Mouse (Mus musculus) intestine, embryonic 14.5 days (tissue): ENCODE data around the gene Ppcdc. TPM values are rescaled to one million over a fixed set of nuclear protein-coding genes. Genes with fewer than 3 reads are reported as not detected.

Experiments used
- ATAC-seq: fragments of 200-750 bp; cut with Nextera tagmentation; replicated peaks from 2 replicates; pipeline ENCODE4 v1.8.0; 2017; ENCODE audit warnings: low read depth, moderate number of reproducible peaks, moderate TSS enrichment, moderate library complexity; ENCODE audit not compliant: low FRiP score, low TSS enrichment
- DNase-seq: peaks from one replicate; pipeline ENCODE4 v3.0.0-alpha.2; 2018; ENCODE audit warnings: low spot score
- H3K27ac ChIP-seq: fragments of 300-500 bp; sonication (generic); 2 replicates; pipeline ENCODE4 v1.5.1; 2014; ENCODE audit warnings: low read depth, mild to moderate bottlenecking, control low read depth
- H3K27me3 ChIP-seq: fragments of 300-500 bp; sonication (generic); replicated peaks from 2 replicates; pipeline ENCODE4 v1.6.1; 2014; ENCODE audit warnings: low read length, control low read depth; ENCODE audit not compliant: control insufficient read depth, insufficient read depth
- H3K36me3 ChIP-seq: fragments of 300-500 bp; sonication (generic); 2 replicates; pipeline ENCODE4 v1.6.1; 2014; ENCODE audit warnings: low read length, control low read depth; ENCODE audit not compliant: control insufficient read depth, insufficient read depth
- H3K4me1 ChIP-seq: fragments of 300-500 bp; sonication (generic); replicated peaks from 2 replicates; pipeline ENCODE4 v1.6.1; 2014; ENCODE audit warnings: low read length, control low read depth, mixed read lengths; ENCODE audit not compliant: control insufficient read depth, insufficient read depth
- H3K4me2 ChIP-seq: fragments of 300-500 bp; sonication (generic); 2 replicates; pipeline ENCODE4 v1.6.1; 2014; ENCODE audit warnings: low read length
- H3K4me3 ChIP-seq: fragments of 300-500 bp; sonication (generic); 2 replicates; pipeline ENCODE4 v1.5.1; 2014; ENCODE audit warnings: low read depth, low read length, control low read depth, mixed read lengths
- H3K9ac ChIP-seq: fragments of 300-500 bp; sonication (generic); 2 replicates; pipeline ENCODE4 v1.6.1; 2014; ENCODE audit warnings: mild to moderate bottlenecking, low read length
- H3K9me3 ChIP-seq: fragments of 300-500 bp; sonication (generic); 2 replicates; pipeline ENCODE4 v1.6.1; 2016; ENCODE audit warnings: low read length, control low read depth; ENCODE audit not compliant: control insufficient read depth
- WGBS: fragments of 180-500 bp; shearing (Covaris S2); extraction: QIAGEN DNeasy Blood & Tissue Kit; methylation state at CpG from one replicate; pipeline ENCODE4 v1.1.7; 2014; 5-methylcytosine and 5-hydroxymethylcytosine counted together
- polyA plus RNA-seq: library from polyadenylated mRNA; unstranded; fragments of >200 nt; fragmentation: Nextera tagmentation; extraction: Ambion mirVana; gene quantifications from 2 replicates; pipeline ENCODE4 v1.2.1, GENCODE M21; 2014

The Ppcdc gene
- polyA plus RNA-seq, 1 experiment from 2014 or later, result 27.5 TPM

DNA sequence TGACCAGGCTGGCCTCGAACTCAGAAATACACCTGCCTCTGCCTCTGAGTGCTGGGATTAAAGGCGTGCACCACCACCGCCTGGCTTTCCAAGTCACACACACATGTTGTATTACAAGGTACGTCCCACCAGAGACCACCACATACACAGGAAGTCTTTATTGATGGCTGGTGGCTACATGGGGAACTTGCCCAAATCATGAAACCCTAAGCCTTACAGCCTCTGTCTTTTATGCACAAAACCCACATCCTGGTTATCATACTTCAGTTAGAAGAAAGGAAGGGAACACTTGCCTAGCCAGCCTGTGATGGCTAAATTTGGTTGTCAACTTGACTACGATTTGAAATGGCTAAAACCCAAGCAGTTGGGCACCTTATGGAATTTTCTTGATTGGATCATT is 35.9 kb downstream of the Ppcdc start:
- Histone ChIP-seq H3K4me1 (no peaks in the 10 kb centered on the region), H3K27me3 (no peaks in the 10 kb centered on the region), H3K36me3 (no peaks in the 10 kb centered on the region), H3K27ac (no peak overlapping the region), H3K4me2 (no peak overlapping the region), H3K9me3 (peaks cover 10% of the 10 kb centered on the region), H3K9ac (no peak overlapping the region), H3K4me3 (no peak overlapping the region)
- ATAC-seq, result no peak
- no peak for DNase-seq
- 90% methylated on average over 5 of the region's 5 CpGs for WGBS

DNA sequence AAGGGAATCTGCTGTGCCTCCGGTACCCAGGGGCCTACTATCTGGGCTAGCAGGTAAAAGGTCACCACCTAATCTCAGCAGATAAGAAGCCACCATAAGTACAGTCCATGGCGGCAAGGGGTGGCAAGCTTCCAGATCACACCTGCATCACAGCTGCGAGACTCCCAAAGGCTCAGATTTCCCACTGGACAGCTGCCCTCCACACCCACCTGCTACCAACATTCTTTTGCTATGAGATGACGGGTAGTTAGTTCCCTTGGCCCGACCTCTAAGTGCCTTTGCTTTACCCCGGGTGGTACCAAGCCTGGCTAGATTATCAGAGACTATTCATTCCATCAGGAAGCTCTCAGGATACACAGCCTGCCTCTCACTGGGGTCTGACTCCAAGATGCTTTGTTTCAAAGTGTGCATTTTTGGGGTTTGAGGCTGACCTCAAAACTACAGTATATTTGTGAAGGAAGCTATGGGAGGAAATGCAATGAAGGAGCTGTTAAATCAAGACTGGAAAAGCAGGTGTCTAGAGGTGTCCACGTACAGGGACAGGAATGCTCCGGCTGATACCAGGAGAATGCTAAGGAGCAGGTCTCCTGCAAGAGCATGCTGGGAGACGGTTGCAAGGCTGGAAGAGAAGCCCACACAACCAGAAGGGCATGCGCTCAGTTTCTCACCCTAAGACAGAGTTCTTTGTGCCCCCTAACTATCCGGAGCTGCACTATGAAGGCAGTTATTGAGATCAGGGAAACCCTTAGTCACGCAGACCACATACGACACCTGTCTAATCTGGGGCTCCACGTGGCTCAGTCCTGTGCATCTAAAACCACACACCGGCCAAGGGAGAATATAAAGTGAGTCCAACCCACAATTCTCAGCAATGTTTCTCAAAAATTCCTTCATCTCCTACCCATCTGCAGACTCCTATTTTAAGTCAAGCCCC is 37.3 kb downstream of the Ppcdc start:
- Histone ChIP-seq H3K4me1 (no peaks in the 10 kb centered on the region), H3K36me3 (no peaks in the 10 kb centered on the region), H3K27me3 (no peaks in the 10 kb centered on the region), H3K4me3 (no peak overlapping the region), H3K9ac (no peak overlapping the region), H3K9me3 (peaks cover 14% of the 10 kb centered on the region), H3K27ac (no peak overlapping the region), H3K4me2 (no peak overlapping the region)
- ATAC-seq (no peak; the same call in 1 of the 2 replicates), DNase-seq (no peak)
- WGBS, result 81% methylated on average over 15 of the region's 15 CpGs

- H3K27me3 ChIP-seq, result no peaks in the 10 kb centered on the region
- H3K4me2 ChIP-seq, result no peak overlapping the region
- WGBS, result 97% methylated on average over 2 of the region's 2 CpGs
- DNase-seq (no peak), ATAC-seq (no peak)
- H3K9ac ChIP-seq, result no peak overlapping the region
- no peaks in the 10 kb centered on the region for H3K36me3 ChIP-seq
- H3K9me3 ChIP-seq, result peaks cover 14% of the 10 kb centered on the region
- no peak overlapping the region for H3K27ac ChIP-seq
- H3K4me3 ChIP-seq, result no peak overlapping the region
- H3K4me1 ChIP-seq, result no peaks in the 10 kb centered on the region
These were observed 41.2 kb downstream of the Ppcdc start for GRCm38 (mm10) chr9:57398773-57399172.

GRCm38 (mm10) chr9:57392892-57393291 is 47.0 kb downstream of the Ppcdc start:
- 33% methylated on average over 1 of the region's 1 CpGs for WGBS
- H3K27me3 ChIP-seq, result no peaks in the 10 kb centered on the region
- no peaks in the 10 kb centered on the region for H3K4me1 ChIP-seq
- no peaks in the 10 kb centered on the region for H3K9me3 ChIP-seq
- 0 out of 2 replicates have a peak, but pooled peaks have one; percentile 58 for ATAC-seq
- H3K36me3 ChIP-seq, result no peaks in the 10 kb centered on the region
- no peak for DNase-seq
- H3K27ac ChIP-seq, result peak overlapping the region; percentile 51; the same call in 1 of the 2 replicates
- H3K4me2 ChIP-seq, result no peak overlapping the region
- no peak overlapping the region for H3K4me3 ChIP-seq
- no peak overlapping the region for H3K9ac ChIP-seq

- H3K9ac ChIP-seq, result no peak overlapping the region
- no peak overlapping the region for H3K4me3 ChIP-seq
- ATAC-seq (no peak), DNase-seq (no peak)
- H3K4me2 ChIP-seq, result no peak overlapping the region
- H3K9me3 ChIP-seq, result no peaks in the 10 kb centered on the region
- no peaks in the 10 kb centered on the region for H3K27me3 ChIP-seq
- H3K27ac ChIP-seq, result peak overlapping the region; percentile 16; the same call in 1 of the 2 replicates
- H3K36me3 ChIP-seq, result no peaks in the 10 kb centered on the region
- H3K4me1 ChIP-seq, result no peaks in the 10 kb centered on the region
- WGBS, result 58% methylated on average over 3 of the region's 3 CpGs
These were observed 49.1 kb downstream of the Ppcdc start for GRCm38 (mm10) chr9:57390869-57391268.

DNA sequence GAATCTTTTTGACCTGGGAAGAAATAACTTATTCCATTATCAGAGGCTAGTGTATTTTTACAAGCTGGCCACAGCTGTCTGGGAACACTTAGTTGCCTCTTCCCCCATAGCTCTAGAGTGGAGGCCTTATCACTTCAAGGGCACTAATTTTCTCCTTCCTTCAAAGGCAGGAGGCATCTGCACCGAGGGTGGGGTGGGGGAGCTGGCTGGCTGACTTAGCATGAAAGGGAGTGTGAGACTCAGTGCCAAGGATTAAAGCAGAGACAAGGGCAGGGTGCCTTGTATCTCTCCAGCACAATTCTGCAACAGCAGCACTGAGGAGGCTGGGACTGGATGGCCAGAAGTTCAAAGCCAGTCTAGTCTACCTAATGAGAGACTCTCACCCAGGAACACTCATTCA is 50.8 kb downstream of the Ppcdc start:
- ATAC-seq (no peak), DNase-seq (no peak)
- no peak overlapping the region for H3K27ac ChIP-seq
- no peak overlapping the region for H3K9ac ChIP-seq
- no peaks in the 10 kb centered on the region for H3K4me1 ChIP-seq
- no peaks in the 10 kb centered on the region for H3K9me3 ChIP-seq
- 0% methylated on average over 1 of the region's 1 CpGs for WGBS
- H3K4me3 ChIP-seq, result no peak overlapping the region
- no peaks in the 10 kb centered on the region for H3K36me3 ChIP-seq
- no peak overlapping the region for H3K4me2 ChIP-seq
- no peaks in the 10 kb centered on the region for H3K27me3 ChIP-seq

GRCm38 (mm10) chr9:57386926-57387325 is 53.0 kb downstream of the Ppcdc start:
- no peaks in the 10 kb centered on the region for H3K9me3 ChIP-seq
- H3K9ac ChIP-seq, result no peak overlapping the region
- H3K4me2 ChIP-seq, result no peak overlapping the region
- no peaks in the 10 kb centered on the region for H3K27me3 ChIP-seq
- no peaks in the 10 kb centered on the region for H3K4me1 ChIP-seq
- ATAC-seq (no peak), DNase-seq (no peak)
- H3K36me3 ChIP-seq, result no peaks in the 10 kb centered on the region
- H3K27ac ChIP-seq, result no peak overlapping the region
- 78% methylated on average over 4 of the region's 4 CpGs for WGBS
- no peak overlapping the region for H3K4me3 ChIP-seq

GRCm38 (mm10) chr9:57384621-57385020 is 55.3 kb downstream of the Ppcdc start:
- Histone ChIP-seq H3K4me3 (no peak overlapping the region), H3K9me3 (no peaks in the 10 kb centered on the region), H3K36me3 (no peaks in the 10 kb centered on the region), H3K27me3 (no peaks in the 10 kb centered on the region), H3K4me2 (no peak overlapping the region), H3K27ac (no peak overlapping the region), H3K4me1 (no peaks in the 10 kb centered on the region), H3K9ac (no peak overlapping the region)
- WGBS, result 52% methylated on average over 2 of the region's 2 CpGs
- ATAC-seq (no peak), DNase-seq (no peak)

- WGBS, result 91% methylated on average over 3 of the region's 3 CpGs
- Histone ChIP-seq H3K4me1 (no peaks in the 10 kb centered on the region), H3K9me3 (no peaks in the 10 kb centered on the region), H3K27ac (no peak overlapping the region), H3K36me3 (no peaks in the 10 kb centered on the region), H3K9ac (no peak overlapping the region), H3K4me3 (no peak overlapping the region), H3K27me3 (no peaks in the 10 kb centered on the region), H3K4me2 (no peak overlapping the region)
- no peak for ATAC-seq
- DNase-seq, result no peak
These were observed 78.9 kb downstream of the Ppcdc start for GRCm38 (mm10) chr9:57360999-57361398.
